Mouse (Mus musculus) erythroid progenitor cell, adult 5-6 weeks (primary cell): Measurements from ENCODE around the gene Ccnd3. TPM values are rescaled to one million over a fixed set of nuclear protein-coding genes. Genes with fewer than 3 reads are reported as not detected.

Experiments used
- ATAC-seq: replicated peaks from 2 replicates; pipeline ENCODE4 v1.8.0; 2016; ENCODE audit warnings: moderate number of reproducible peaks, mild to moderate bottlenecking, moderate TSS enrichment, inconsistent platforms; ENCODE audit not compliant: poor library complexity, low FRiP score, severe bottlenecking
- total RNA-seq, 2 experiments: library from RNA; stranded (forward) in 1 of 2; stranded (reverse) in 1 of 2; fragments of 150-400 nt in 1 of 2; fragments of 186-747, 209-891 nt in 1 of 2; gene quantifications; 2 replicates each; pipeline versions ENCODE4 v1.2.3 to v1.2.4; 2015 to 2017; ENCODE audit warnings: low replicate concordance in 2 of 2

Ccnd3 gene
- total RNA-seq, 2 experiments from 2014 or later = 181 to 360 TPM

GRCm38 (mm10) chr17:47632181-47632840 lies 127.5 kb downstream of the Ccnd3 start:
- no peak for ATAC-seq

GRCm38 (mm10) chr17:47633999-47634770 lies 129.3 kb downstream of the Ccnd3 start:
- no peak for ATAC-seq

- no peak for ATAC-seq
These were observed 138.1 kb downstream of the Ccnd3 start for GRCm38 (mm10) chr17:47642992-47643391.

GRCm38 (mm10) chr17:47646683-47647082 lies 141.8 kb downstream of the Ccnd3 start:
- ATAC-seq = peak; percentile 76

- ATAC-seq = no peak
These were observed 144.1 kb downstream of the Ccnd3 start for GRCm38 (mm10) chr17:47648966-47649365.

Other genes with a start within 250 kb of the Ccnd3 start
- gene Mrps10, start 136.2 kb upstream of the Ccnd3 start, total RNA-seq (2015; ENCODE audit: low replicate concordance) = 7.6 and 8.4 TPM in 2 replicates
- gene Mrps10, start 136.2 kb upstream of the Ccnd3 start, total RNA-seq (2017; ENCODE audit: low replicate concordance) = 0.23 and 10.7 TPM in 2 replicates
- not detected in 2 replicates for gene Guca1b, start 119.7 kb upstream of the Ccnd3 start, total RNA-seq (2015; ENCODE audit: low replicate concordance)
- gene Guca1b, start 119.7 kb upstream of the Ccnd3 start, total RNA-seq (2017; ENCODE audit: low replicate concordance) = not detected in 2 replicates
- 2.5 TPM in 1 of 2 replicates, not detected in the other for gene Guca1a, start 104.5 kb upstream of the Ccnd3 start, total RNA-seq (2015; ENCODE audit: low replicate concordance)
- gene Guca1a, start 104.5 kb upstream of the Ccnd3 start, total RNA-seq (2017; ENCODE audit: low replicate concordance) = not detected in 2 replicates
- gene AI661453, start 68.4 kb upstream of the Ccnd3 start, total RNA-seq (2015; ENCODE audit: low replicate concordance) = 1.4 TPM in 1 of 2 replicates, not detected in the other
- not detected in 2 replicates for gene AI661453, start 68.4 kb upstream of the Ccnd3 start, total RNA-seq (2017; ENCODE audit: low replicate concordance)
- gene 1700001C19Rik, start 67.7 kb upstream of the Ccnd3 start, total RNA-seq (2015; ENCODE audit: low replicate concordance) = not detected in 2 replicates
- not detected in 2 replicates for gene 1700001C19Rik, start 67.7 kb upstream of the Ccnd3 start, total RNA-seq (2017; ENCODE audit: low replicate concordance)
- 35.6 and 71.4 TPM in 2 replicates for gene Taf8, start 2.8 kb upstream of the Ccnd3 start, total RNA-seq (2015; ENCODE audit: low replicate concordance)
- gene Taf8, start 2.8 kb upstream of the Ccnd3 start, total RNA-seq (2017; ENCODE audit: low replicate concordance) = 54.4 and 71.9 TPM in 2 replicates
- gene Bysl, start 106.4 kb downstream of the Ccnd3 start, total RNA-seq (2015; ENCODE audit: low replicate concordance) = 5.9 and 8.3 TPM in 2 replicates
- gene Bysl, start 106.4 kb downstream of the Ccnd3 start, total RNA-seq (2017; ENCODE audit: low replicate concordance) = 8.4 and 10.4 TPM in 2 replicates
- 28.1 and 37.8 TPM in 2 replicates for gene Med20, start 106.5 kb downstream of the Ccnd3 start, total RNA-seq (2015; ENCODE audit: low replicate concordance)
- 36.5 and 63.2 TPM in 2 replicates for gene Med20, start 106.5 kb downstream of the Ccnd3 start, total RNA-seq (2017; ENCODE audit: low replicate concordance)
- 11.5 and 13.8 TPM in 2 replicates for gene Gm20517, start 106.5 kb downstream of the Ccnd3 start, total RNA-seq (2015; ENCODE audit: low replicate concordance)
- 9.5 and 18.9 TPM in 2 replicates for gene Gm20517, start 106.5 kb downstream of the Ccnd3 start, total RNA-seq (2017; ENCODE audit: low replicate concordance)
- 26.8 and 35.7 TPM in 2 replicates for gene Usp49, start 125.6 kb downstream of the Ccnd3 start, total RNA-seq (2015; ENCODE audit: low replicate concordance)
- gene Usp49, start 125.6 kb downstream of the Ccnd3 start, total RNA-seq (2017; ENCODE audit: low replicate concordance) = 29.2 and 46.3 TPM in 2 replicates
- gene Tomm6, start 183.3 kb downstream of the Ccnd3 start, total RNA-seq (2015; ENCODE audit: low replicate concordance) = 44.7 and 48.6 TPM in 2 replicates
- gene Tomm6, start 183.3 kb downstream of the Ccnd3 start, total RNA-seq (2017; ENCODE audit: low replicate concordance) = 2.1 and 3.5 TPM in 2 replicates
- gene Frs3, start 184.0 kb downstream of the Ccnd3 start, total RNA-seq (2015; ENCODE audit: low replicate concordance) = not detected in 2 replicates
- gene Frs3, start 184.0 kb downstream of the Ccnd3 start, total RNA-seq (2017; ENCODE audit: low replicate concordance) = not detected in 2 replicates
- not detected in 2 replicates for gene Gm21981, start 189.4 kb downstream of the Ccnd3 start, total RNA-seq (2015; ENCODE audit: low replicate concordance)
- gene Gm21981, start 189.4 kb downstream of the Ccnd3 start, total RNA-seq (2017; ENCODE audit: low replicate concordance) = not detected in 2 replicates
- not detected in 2 replicates for gene Prickle4, start 189.7 kb downstream of the Ccnd3 start, total RNA-seq (2015; ENCODE audit: low replicate concordance)
- not detected in 2 replicates for gene Prickle4, start 189.7 kb downstream of the Ccnd3 start, total RNA-seq (2017; ENCODE audit: low replicate concordance)
- not detected in 2 replicates for gene Pgc, start 221.8 kb downstream of the Ccnd3 start, total RNA-seq (2015; ENCODE audit: low replicate concordance)
- not detected in 2 replicates for gene Pgc, start 221.8 kb downstream of the Ccnd3 start, total RNA-seq (2017; ENCODE audit: low replicate concordance)
- 9.0 and 13.0 TPM in 2 replicates for gene Tfeb, start 232.0 kb downstream of the Ccnd3 start, total RNA-seq (2015; ENCODE audit: low replicate concordance)
- 0.23 and 5.4 TPM in 2 replicates for gene Tfeb, start 232.0 kb downstream of the Ccnd3 start, total RNA-seq (2017; ENCODE audit: low replicate concordance)